Mouse (Mus musculus) large intestine, adult 2 months (tissue): Measurements from ENCODE around the gene Siglecf. TPM values are rescaled to one million over a fixed set of nuclear protein-coding genes. Genes with fewer than 3 reads are reported as not detected.
A peak's percentile ranks its signal among the peaks of the same experiment; 100 is the strongest.
"Not testable (repeated sequence)": the region's sequence is repeated elsewhere in the genome, so short reads cannot be mapped to it uniquely, and the experiment has no call there.

Source experiments
- DNase-seq: peaks from one replicate; pipeline ENCODE4 v3.0.0-alpha.2; 2012; ENCODE audit warnings: low read depth, low spot score
- WGBS: fragments of 180-500 bp; shearing (Covaris S2); methylation state at CpG from one replicate; pipeline ENCODE4 v1.1.7; 2018; 5-methylcytosine and 5-hydroxymethylcytosine counted together
- polyA plus RNA-seq: library from polyadenylated mRNA; depleted of rRNA; stranded (reverse); fragments of >200 nt; gene quantifications from 2 replicates; pipeline ENCODE4 v1.2.3, GENCODE M21; 2012; rRNA removed

The Siglecf gene
- 2.0 and 5.1 TPM in 2 replicates for polyA plus RNA-seq

GRCm38 (mm10) chr7:43351154-43351553 is at the start of gene Siglecf:
Gene Siglecf, plus strand, starts transcription at chr7:43351341.
- WGBS: 56% methylated on average over 3 of the region's 3 CpGs
- no peak for DNase-seq

DNA sequence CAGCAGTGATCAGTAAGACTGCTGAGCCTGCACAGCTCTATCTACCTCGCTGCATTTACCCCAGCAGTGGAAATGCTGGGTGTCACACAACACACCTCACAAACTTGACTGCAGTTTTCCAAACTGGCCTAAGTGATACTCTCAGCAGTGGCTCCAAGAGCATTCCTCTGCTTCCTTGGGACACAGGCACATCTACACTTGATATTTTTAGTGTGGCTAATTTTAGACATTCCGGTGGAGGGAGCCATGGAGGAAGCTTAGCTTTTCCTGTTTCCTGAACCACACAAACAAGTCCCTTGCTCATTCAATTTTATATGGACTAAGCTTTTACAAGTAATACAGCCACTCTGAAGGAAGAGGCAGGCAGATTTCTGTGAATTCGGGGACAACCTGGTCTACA is 45.9 kb upstream of the Siglecf start:
- WGBS: 65% methylated on average over 3 of the region's 3 CpGs
- no peak for DNase-seq

DNA sequence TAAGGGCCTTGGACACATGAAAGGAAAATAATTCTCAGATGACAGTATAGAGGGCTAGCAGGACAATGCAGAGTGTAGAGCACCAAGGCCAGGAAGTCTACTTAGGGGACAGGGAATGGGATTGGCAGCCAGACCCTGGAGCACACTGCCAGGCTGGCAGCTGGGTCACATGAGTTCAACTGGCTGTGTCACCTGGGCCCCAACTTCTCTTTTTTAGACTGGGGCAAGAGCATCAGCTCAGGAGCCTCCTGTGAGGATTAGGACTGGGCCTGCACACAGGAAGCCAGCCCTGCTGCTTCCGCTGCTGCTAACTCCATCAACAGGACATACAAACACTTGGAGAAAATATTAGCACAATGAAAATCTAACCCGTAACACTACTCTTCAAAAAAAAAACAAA is 42.1 kb upstream of the Siglecf start:
- DNase-seq: no peak
- WGBS: 87% methylated on average over 2 of the region's 2 CpGs

DNA sequence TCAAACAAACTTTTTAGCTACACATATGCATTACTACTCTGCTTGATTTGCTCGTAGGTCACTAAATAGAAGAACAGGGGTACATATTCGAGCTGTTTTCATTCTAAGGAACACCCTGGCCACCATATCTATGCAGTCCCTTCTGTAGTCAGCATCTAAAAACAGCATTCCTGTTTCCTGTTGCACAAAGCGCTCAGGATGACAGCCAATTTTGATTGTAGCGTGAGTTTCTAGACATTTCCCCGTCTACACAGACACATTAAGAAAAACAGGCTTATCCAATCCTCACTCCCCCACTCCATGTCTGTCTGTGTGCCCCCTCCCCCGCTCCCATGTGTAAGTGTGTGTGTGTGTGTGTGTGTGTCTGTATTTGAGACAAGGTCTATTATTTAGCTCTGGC is 39.5 kb upstream of the Siglecf start:
- WGBS: 74% methylated on average over 6 of the region's 6 CpGs
- no peak for DNase-seq

GRCm38 (mm10) chr7:43312386-43313012 is 38.6 kb upstream of the Siglecf start:
- WGBS: 1% methylated on average over 32 of the region's 32 CpGs
- peak; percentile 13 for DNase-seq

GRCm38 (mm10) chr7:43313013-43313428 is 38.1 kb upstream of the Siglecf start, which contains the start of gene Zfp715:
Gene Zfp715, minus strand, starts transcription at chr7:43313294.
- WGBS: under 1% methylated on average over 33 of the region's 33 CpGs
- DNase-seq: peak; percentile 87

DNA sequence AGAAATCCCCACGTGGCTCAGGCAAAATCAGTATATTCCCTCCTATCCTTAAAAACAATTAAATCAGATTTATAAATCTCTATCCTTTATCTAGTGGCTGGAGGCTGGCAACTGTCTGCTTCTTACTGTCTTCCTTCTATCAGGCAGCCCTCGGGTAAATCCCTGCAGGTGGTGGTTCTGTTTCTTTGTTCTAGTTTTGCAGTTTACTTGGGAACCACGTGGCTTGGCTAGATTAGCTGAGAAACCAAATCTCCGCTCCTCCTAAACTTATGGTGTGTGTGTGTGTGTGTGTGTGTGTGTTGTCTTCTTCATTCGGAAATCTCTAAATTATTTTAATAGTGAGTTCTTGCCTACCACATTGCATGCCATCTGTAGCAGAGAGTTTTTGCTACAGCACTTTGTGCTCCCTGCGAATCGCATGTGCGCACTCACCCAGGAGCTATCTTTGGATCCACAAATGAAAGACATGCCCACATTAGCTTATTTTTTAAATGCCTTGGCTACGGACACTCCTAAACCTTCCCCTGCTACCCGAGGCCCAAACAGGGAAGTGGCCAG is 24.8 kb upstream of the Siglecf start:
- WGBS: 56% methylated on average over 10 of the region's 10 CpGs
- DNase-seq: no peak

GRCm38 (mm10) chr7:43328101-43328500 is 23.0 kb upstream of the Siglecf start:
- WGBS: 60% methylated on average over 4 of the region's 4 CpGs
- DNase-seq: no peak

GRCm38 (mm10) chr7:43333203-43333602 is 17.9 kb upstream of the Siglecf start:
- no peak for DNase-seq
- WGBS: 29% methylated on average over 5 of the region's 7 CpGs

GRCm38 (mm10) chr7:43333899-43334298 is 17.2 kb upstream of the Siglecf start:
- WGBS: 61% methylated on average over 2 of the region's 2 CpGs
- no peak for DNase-seq

- DNase-seq: no peak
- WGBS: 78% methylated on average over 4 of the region's 4 CpGs
Observed at GRCm38 (mm10) chr7:43340771-43341170, 10.4 kb upstream of the Siglecf start.

GRCm38 (mm10) chr7:43343191-43343590 is 8.0 kb upstream of the Siglecf start:
- DNase-seq: no peak
- 71% methylated on average over 5 of the region's 5 CpGs for WGBS

- 68% methylated on average over 2 of the region's 2 CpGs for WGBS
- no peak for DNase-seq
Observed at GRCm38 (mm10) chr7:43344020-43344419, 7.1 kb upstream of the Siglecf start.

DNA sequence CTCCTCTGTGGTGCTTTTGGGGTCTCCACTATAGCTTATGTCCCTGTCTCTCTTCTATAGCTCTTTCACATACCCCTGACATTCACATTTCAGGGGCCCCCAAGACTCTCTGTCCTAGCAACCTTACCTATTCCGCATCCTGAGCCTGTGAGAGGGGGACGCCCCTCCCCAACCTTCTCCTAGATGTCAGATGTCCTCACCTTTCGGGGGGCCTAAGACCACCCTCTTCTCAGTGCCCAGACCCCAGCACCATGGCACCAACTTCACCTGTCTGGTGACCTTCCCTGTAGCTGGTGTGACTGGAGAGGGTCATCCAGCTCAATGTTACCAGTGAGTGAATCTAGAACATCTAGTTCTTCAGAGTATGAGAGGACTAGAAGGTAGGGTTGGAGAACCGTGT is 6.7 kb upstream of the Siglecf start:
- no peak for DNase-seq
- 78% methylated on average over 4 of the region's 4 CpGs for WGBS

- no peak for DNase-seq
- 78% methylated on average over 4 of the region's 4 CpGs for WGBS
Observed at GRCm38 (mm10) chr7:43346148-43346547, 5.0 kb upstream of the Siglecf start.

- 81% methylated on average over 1 of the region's 1 CpGs for WGBS
- DNase-seq: no peak
Observed at GRCm38 (mm10) chr7:43346571-43346970, 4.6 kb upstream of the Siglecf start.

DNA sequence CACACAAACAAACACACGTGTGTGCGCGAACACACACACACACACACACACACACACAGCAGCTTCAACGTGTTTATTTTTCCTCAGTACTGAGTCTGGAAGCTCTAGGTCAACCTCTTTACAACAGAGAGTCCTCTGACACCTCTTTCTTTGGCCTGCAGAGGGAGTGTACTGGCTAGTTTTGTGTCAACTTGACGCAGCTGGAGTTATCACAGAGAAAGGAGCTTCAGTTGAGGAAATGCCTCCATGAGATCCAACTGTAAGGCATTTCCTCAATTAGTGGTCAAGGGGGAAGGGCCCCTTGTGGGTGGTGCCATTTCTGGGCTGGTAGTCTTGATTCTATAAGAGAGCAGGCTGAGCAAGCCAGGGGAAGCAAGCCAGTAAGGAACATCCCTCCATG is 1.5 kb upstream of the Siglecf start:
- 45% methylated on average over 5 of the region's 5 CpGs for WGBS
- not testable (repeated sequence) for DNase-seq

- WGBS: 26% methylated on average over 4 of the region's 4 CpGs
- no peak for DNase-seq
Observed at GRCm38 (mm10) chr7:43353118-43353517, 2.0 kb downstream of the Siglecf start.

- WGBS: 22% methylated on average over 4 of the region's 4 CpGs
- no peak for DNase-seq
Observed at GRCm38 (mm10) chr7:43353758-43354157, 2.6 kb downstream of the Siglecf start.

DNA sequence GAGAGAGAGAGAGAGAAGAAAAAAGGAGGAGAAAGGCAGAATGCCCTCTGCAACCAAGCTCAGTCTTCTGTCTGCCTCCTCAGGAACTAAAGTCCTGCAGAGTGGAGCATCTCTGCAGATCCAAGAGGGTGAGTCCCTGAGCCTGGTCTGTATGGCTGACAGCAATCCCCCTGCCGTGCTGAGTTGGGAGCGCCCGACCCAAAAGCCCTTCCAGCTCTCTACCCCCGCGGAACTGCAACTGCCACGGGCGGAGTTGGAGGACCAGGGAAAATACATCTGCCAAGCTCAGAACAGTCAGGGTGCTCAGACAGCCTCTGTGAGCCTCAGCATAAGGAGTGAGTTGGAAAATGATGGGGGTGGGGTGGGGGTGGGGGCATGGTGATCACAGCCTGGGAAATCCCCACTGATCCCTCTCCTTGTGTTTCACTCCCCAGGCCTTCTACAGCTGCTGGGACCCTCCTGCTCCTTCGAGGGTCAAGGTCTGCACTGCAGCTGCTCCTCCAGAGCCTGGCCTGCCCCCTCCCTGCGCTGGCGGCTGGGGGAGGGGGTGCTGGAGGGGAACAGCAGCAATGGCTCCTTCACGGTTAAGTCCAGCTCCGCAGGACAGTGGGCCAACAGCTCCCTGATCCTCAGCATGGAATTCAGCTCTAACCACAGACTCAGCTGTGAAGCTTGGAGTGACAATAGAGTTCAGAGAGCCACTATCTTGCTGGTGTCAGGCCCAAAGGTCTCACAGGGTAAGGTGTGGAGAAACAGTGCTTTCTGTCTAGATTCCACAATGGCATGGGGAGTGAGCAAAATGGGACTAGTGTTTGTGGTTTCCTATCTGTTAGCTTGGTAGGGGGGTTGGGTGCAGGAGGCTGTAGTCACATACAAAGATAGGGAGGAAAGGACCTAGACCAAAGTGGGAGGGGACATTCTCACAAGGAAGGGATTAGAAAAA is 4.0 kb downstream of the Siglecf start:
- 28% methylated on average over 12 of the region's 12 CpGs for WGBS
- DNase-seq: no peak
